Mouse (Mus musculus): Measurements from ENCODE around the gene Bricd5. TPM values are rescaled to one million over a fixed set of nuclear protein-coding genes. Genes with fewer than 3 reads are reported as not detected.
"Not testable (repeated sequence)": the region's sequence is repeated elsewhere in the genome, so short reads cannot be mapped to it uniquely, and the experiment has no call there.

Gene Bricd5
- 1.2 and 1.6 TPM in 2 replicates for polyA plus RNA-seq (2015; fragmentation: Nextera tagmentation; extraction: Ambion mirVana)

- peak; percentile 73 for DNase-seq (ENCODE audit: low spot score)
- no peak for TF ChIP-seq CTCF (IDR thresholded peaks at IDR 0.05; ENCODE audit: low read depth)
- Histone ChIP-seq H3K9me3 (replicated peaks; ENCODE audit: low read length) (no peaks in the 10 kb centered on the region), H3K9ac (ENCODE audit: low read depth, low read length) (no peak within 1 kb of the TSS), H3K36me3 (ENCODE audit: insufficient read depth, low read length) (peaks cover 29% of the 10 kb centered on the region), H3K4me1 (replicated peaks; ENCODE audit: insufficient read depth, low read length) (peaks cover 31% of the 10 kb centered on the region), H3K27ac (peak within 1 kb of the TSS; percentile 68), H3K4me2 (ENCODE audit: low read length) (0 out of 2 replicates have a peak within 1 kb of the TSS, but pooled peaks have one; percentile 95), H3K27me3 (ENCODE audit: insufficient read depth, low read length) (no peaks in the 10 kb centered on the region), H3K4me3 (replicated peaks; ENCODE audit: low read depth, low read length) (no peak within 1 kb of the TSS)
- no peak for ATAC-seq (replicated peaks; ENCODE audit: low FRiP score, low read depth)
- WGBS: 55% methylated on average over 6 of the region's 6 CpGs
These were observed at the start of gene Bricd5 for GRCm38 (mm10) chr17:24473612-24474275. Gene Bricd5, plus strand, starts transcription at chr17:24473884.

- Histone ChIP-seq H3K9me3 (replicated peaks; ENCODE audit: low read length) (no peaks in the 10 kb centered on the region), H3K36me3 (ENCODE audit: insufficient read depth, low read length) (peaks cover 41% of the 10 kb centered on the region), H3K27me3 (ENCODE audit: insufficient read depth, low read length) (no peaks in the 10 kb centered on the region)
These were observed 49.2 kb upstream of the Bricd5 start for GRCm38 (mm10) chr17:24424489-24424888.

GRCm38 (mm10) chr17:24425326-24425725 lies 48.4 kb upstream of the Bricd5 start:
- WGBS: 97% methylated on average over 4 of the region's 8 CpGs
- not testable (repeated sequence) for ATAC-seq (replicated peaks; ENCODE audit: low FRiP score, low read depth)
- H3K36me3 ChIP-seq (ENCODE audit: insufficient read depth, low read length): peaks cover 35% of the 10 kb centered on the region

More at GRCm38 (mm10) chr17:24424489-24424888, 49.2 kb upstream of the Bricd5 start:
- no peak overlapping the region for H3K4me2 ChIP-seq (ENCODE audit: low read length)
- ATAC-seq (replicated peaks; ENCODE audit: low FRiP score, low read depth) (no peak), DNase-seq (ENCODE audit: low spot score) (no peak)
- no peak for TF ChIP-seq CTCF (IDR thresholded peaks at IDR 0.05; ENCODE audit: low read depth)
- H3K27ac ChIP-seq: no peak overlapping the region
- H3K4me3 ChIP-seq (replicated peaks; ENCODE audit: low read depth, low read length): no peak overlapping the region
- WGBS: 92% methylated on average over 5 of the region's 5 CpGs
- no peaks in the 10 kb centered on the region for H3K4me1 ChIP-seq (replicated peaks; ENCODE audit: insufficient read depth, low read length)
- no peak overlapping the region for H3K9ac ChIP-seq (ENCODE audit: low read depth, low read length)

GRCm38 (mm10) chr17:24425905-24426304 lies 47.8 kb upstream of the Bricd5 start:
- Histone ChIP-seq H3K9ac (ENCODE audit: low read depth, low read length) (no peak overlapping the region), H3K9me3 (replicated peaks; ENCODE audit: low read length) (no peaks in the 10 kb centered on the region), H3K36me3 (ENCODE audit: insufficient read depth, low read length) (peaks cover 31% of the 10 kb centered on the region), H3K27ac (peak overlapping the region; percentile 98), H3K4me1 (replicated peaks; ENCODE audit: insufficient read depth, low read length) (no peaks in the 10 kb centered on the region), H3K4me2 (ENCODE audit: low read length) (peak overlapping the region; percentile 80; the same call in 1 of the 2 replicates), H3K4me3 (replicated peaks; ENCODE audit: low read depth, low read length) (no peak overlapping the region), H3K27me3 (ENCODE audit: insufficient read depth, low read length) (no peaks in the 10 kb centered on the region)
- no peak for ATAC-seq (replicated peaks; ENCODE audit: low FRiP score, low read depth)
- no peak for TF ChIP-seq CTCF (IDR thresholded peaks at IDR 0.05; ENCODE audit: low read depth)
- no peak for DNase-seq (ENCODE audit: low spot score)
- WGBS: 87% methylated on average over 7 of the region's 7 CpGs

More at GRCm38 (mm10) chr17:24425326-24425725, 48.4 kb upstream of the Bricd5 start:
- not testable (repeated sequence) for DNase-seq (ENCODE audit: low spot score); H3K27ac ChIP-seq; H3K9ac ChIP-seq (ENCODE audit: low read depth, low read length); H3K4me2 ChIP-seq (ENCODE audit: low read length); H3K4me1 ChIP-seq (replicated peaks; ENCODE audit: insufficient read depth, low read length); H3K9me3 ChIP-seq (replicated peaks; ENCODE audit: low read length); H3K27me3 ChIP-seq (ENCODE audit: insufficient read depth, low read length); H3K4me3 ChIP-seq (replicated peaks; ENCODE audit: low read depth, low read length)

GRCm38 (mm10) chr17:24426471-24427169 lies 47.1 kb upstream of the Bricd5 start, which contains the start of gene Eci1:
Gene Eci1, plus strand, starts transcription at chr17:24426641.
- H3K36me3 ChIP-seq (ENCODE audit: insufficient read depth, low read length): peaks cover 23% of the 10 kb centered on the region
- WGBS: under 1% methylated on average over 48 of the region's 48 CpGs
- no peaks in the 10 kb centered on the region for H3K27me3 ChIP-seq (ENCODE audit: insufficient read depth, low read length)
- peak within 1 kb of the TSS; percentile 76 for H3K4me3 ChIP-seq (replicated peaks; ENCODE audit: low read depth, low read length)
- ATAC-seq (replicated peaks; ENCODE audit: low FRiP score, low read depth) (peak; percentile 97), DNase-seq (ENCODE audit: low spot score) (peak; percentile 98)
- TF ChIP-seq CTCF (IDR thresholded peaks at IDR 0.05; ENCODE audit: low read depth): no peak
- peak within 1 kb of the TSS; percentile 80 for H3K4me2 ChIP-seq (ENCODE audit: low read length)
- peak within 1 kb of the TSS; percentile 98 for H3K27ac ChIP-seq
- no peaks in the 10 kb centered on the region for H3K9me3 ChIP-seq (replicated peaks; ENCODE audit: low read length)
- no peaks in the 10 kb centered on the region for H3K4me1 ChIP-seq (replicated peaks; ENCODE audit: insufficient read depth, low read length)
- peak within 1 kb of the TSS; percentile 93 for H3K9ac ChIP-seq (ENCODE audit: low read depth, low read length)

GRCm38 (mm10) chr17:24427170-24427557 lies 46.5 kb upstream of the Bricd5 start:
- Histone ChIP-seq H3K27me3 (ENCODE audit: insufficient read depth, low read length) (no peaks in the 10 kb centered on the region), H3K9ac (ENCODE audit: low read depth, low read length) (peak overlapping the region; percentile 93), H3K27ac (peak overlapping the region; percentile 98), H3K36me3 (ENCODE audit: insufficient read depth, low read length) (peaks cover 18% of the 10 kb centered on the region), H3K4me1 (replicated peaks; ENCODE audit: insufficient read depth, low read length) (no peaks in the 10 kb centered on the region), H3K4me3 (replicated peaks; ENCODE audit: low read depth, low read length) (peak overlapping the region; percentile 76), H3K4me2 (ENCODE audit: low read length) (peak overlapping the region; percentile 80), H3K9me3 (replicated peaks; ENCODE audit: low read length) (no peaks in the 10 kb centered on the region)
- no peak for TF ChIP-seq CTCF (IDR thresholded peaks at IDR 0.05; ENCODE audit: low read depth)
- WGBS: under 1% methylated on average over 8 of the region's 8 CpGs
- peak; percentile 41 for DNase-seq (ENCODE audit: low spot score)
- no peak for ATAC-seq (replicated peaks; ENCODE audit: low FRiP score, low read depth)
